Mouse (Mus musculus): ENCODE measurements around the gene Creg2.
"Not testable (repeated sequence)": the region's sequence is repeated elsewhere in the genome, so short reads cannot be mapped to it uniquely, and the experiment has no call there.

Creg2 gene

DNA sequence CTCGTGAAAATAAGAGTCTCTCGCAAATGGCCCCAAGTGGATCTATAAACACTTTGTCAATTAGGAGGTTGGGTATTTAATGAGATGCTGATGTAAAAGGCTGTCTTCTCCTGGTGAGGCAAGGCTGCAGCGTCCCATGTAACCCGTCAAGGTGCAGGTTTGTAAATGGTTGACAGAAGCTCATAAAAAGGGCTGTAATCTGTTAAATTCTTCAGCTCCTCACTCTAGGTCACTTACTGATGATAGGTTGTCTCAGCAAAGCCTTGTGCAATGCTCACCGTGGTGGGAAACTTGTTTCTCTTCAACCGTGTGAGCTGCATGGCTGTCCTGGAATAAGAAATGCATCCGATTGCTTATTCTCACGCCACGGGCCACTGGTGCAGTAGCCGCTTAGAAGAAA lies 57.4 kb downstream of the Creg2 start:
- DNase-seq = no peak

GRCm38 (mm10) chr1:39592090-39592489 lies 59.2 kb downstream of the Creg2 start:
- DNase-seq = no peak

DNA sequence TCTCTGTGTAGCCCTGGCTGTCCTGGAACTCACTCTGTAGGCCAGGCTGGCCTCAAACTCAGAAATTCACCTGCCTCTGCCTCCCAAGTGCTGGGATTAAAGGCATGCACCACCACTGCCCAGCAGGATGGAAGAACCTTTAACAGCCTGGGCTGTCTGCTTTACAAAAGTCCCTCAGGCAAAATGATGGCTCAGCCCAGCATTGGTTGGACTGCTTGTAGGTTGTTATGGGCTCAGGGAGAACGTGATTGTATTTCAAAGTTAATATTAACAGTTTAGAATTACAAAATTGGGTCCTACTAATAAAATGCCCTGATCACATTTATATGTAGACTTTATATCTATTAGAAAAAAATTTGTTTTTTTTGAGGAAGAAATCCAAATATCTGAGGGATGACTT lies 59.7 kb downstream of the Creg2 start:
- not testable (repeated sequence) for DNase-seq

GRCm38 (mm10) chr1:39590193-39590592 lies 61.1 kb downstream of the Creg2 start:
- DNase-seq = no peak

DNA sequence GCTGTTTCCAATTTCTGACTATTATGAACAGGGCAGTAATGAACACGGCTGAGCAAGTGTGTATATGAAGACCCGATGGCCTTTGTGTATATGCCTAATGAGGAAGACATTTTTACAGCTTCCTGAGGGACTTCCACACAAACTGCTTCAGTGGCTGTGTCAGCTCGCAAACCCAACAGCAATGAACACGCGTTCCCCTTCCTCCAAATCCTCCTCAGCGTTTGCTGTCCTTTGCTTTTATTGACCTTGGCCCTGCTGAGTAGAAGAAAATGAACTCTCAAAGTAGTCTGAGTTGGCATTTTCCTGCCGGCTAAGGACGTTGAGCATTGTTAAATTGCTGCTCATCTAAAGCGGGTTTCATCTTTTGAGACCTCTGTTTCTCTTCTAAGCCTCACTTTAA lies 65.9 kb downstream of the Creg2 start:
- DNase-seq = no peak

DNA sequence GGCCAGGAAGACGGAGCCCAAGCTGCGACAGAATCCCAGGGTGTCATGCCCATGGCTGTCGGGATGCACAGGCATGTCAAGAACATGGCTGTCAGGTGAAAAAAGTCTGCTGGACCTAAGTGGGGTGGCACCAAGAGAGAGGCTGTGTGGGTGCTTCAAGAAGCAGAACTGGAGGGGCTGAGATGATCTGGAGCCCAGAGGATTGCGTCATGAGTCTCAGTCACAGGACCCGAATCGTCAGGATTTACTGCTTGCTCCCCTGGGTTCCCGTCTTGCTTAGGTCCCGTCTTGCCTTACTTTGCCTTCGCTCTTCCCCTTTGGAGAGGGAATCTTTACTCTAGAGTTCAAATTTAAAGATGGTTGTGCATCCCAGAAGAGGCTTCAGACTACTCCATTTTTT lies 68.1 kb downstream of the Creg2 start:
- DNase-seq = no peak

DNA sequence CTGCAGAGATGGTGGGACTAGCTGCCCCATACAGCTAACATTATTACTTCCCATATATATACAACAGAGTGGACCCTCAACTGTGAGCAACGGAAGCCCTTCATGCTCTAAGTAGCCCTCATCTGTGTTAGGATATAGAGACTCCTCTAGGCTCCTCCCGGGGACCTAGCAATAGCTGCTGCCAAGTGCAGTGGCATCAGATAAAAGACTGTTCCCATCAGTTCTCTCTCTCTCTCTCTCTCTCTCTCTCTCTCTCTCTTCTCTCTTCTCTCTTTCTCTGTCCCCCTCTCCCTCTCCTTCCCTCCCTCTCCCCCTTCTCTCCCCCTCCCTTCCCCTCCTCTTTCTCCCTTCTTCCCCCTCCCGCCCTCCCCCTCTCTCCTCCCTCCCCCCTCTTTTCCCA lies 70.1 kb downstream of the Creg2 start:
- DNase-seq = no peak

GRCm38 (mm10) chr1:39579139-39579538 lies 72.1 kb downstream of the Creg2 start:
- no peak for DNase-seq

GRCm38 (mm10) chr1:39578446-39578845 lies 72.8 kb downstream of the Creg2 start:
- DNase-seq = no peak

DNA sequence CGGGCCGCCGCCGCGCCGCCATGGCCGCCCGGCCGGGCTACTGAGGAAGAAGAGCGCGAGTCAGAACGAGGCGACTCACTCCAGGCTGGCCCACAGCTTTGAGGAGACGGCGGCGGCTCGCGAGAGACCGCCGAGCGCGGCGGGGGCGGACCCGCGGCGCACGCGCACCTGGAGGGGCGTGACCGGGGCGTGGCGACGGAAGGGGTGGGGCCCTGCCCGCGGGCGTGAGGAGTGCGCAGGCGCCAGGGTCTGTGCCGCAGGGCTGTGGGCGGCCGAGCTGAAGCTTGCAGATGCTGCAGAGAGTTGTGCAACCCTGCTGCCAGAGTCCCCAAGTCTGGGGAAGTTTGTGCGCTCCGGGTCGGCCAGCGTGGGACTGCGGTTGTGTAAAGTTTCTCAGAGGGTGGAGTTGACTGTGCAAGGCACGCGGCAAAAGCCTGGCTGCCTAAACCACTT lies 74.0 kb downstream of the Creg2 start, which contains the start of gene Rnf149:
TSS of gene Rnf149 (minus strand) at position 153 of the 453 bp plus-strand sequence.
- DNase-seq = peak; percentile 94 to 97

DNA sequence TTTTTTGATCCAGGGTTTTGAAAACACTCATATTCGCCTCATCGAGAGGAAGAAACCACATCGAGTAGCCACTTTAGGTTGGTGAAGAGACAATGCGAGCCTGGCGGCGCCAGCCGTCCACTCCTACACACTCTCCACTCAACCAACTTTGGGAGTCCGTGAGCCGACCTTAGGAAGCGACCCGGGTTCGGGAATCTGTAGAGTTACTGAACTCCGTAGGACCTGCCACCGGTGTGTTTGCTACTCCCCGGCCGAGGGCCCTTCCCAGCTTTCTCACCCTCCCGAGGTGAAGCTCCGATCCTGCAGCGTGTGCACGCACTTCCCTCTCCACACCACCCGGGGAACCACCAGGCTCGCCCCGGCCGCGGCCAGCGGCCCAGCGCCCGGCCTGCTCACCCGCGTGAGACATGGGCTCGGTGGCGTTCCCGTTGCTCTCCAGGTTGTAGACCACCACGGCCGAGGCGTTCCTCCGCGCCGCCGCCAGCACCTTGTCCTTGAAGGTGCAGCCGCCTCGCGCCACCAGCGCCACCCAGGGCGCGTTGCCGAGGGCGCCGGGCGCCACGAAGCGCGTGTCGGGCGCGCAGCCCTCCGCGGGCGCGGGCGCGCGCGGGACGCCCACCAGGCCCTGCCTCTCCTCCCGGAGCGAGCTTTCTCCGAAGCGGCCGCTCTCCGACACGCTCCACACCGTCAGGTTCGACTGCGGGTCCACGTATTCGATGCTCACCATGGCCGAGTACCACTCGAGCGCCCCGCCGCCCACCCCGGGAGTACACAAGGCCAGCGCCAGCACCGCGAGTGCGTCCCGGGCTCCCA lies 74.6 kb downstream of the Creg2 start:
- DNase-seq = peak; percentile 59 to 74

DNA sequence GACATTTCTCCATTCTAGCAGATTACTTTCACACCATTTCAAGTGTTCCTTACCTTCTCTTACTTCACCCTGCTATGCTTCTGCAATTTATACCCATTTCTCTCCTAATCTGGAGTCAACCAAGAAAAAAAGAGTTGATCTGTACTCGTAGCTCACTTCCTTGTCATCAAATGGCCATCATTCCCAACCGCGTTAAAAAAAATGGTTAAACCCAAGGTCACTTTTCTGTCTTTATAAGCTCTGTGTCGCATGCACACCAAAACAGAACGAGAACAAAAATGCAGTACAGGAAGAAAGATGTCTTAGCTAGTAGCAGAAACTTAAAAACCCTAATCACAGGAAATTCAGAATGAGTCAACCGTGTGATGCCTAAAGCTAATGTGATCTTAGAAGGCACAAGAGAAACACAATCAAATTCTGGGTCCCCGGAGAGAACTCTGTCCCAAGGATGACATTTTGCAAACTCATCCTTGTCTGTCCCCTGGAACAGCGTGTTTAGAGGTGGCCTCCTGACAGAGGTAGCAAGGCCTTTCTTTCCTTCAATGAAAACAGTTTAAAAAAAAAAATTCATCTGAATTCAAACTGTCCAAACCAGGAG lies 75.4 kb downstream of the Creg2 start:
- no peak for DNase-seq

DNA sequence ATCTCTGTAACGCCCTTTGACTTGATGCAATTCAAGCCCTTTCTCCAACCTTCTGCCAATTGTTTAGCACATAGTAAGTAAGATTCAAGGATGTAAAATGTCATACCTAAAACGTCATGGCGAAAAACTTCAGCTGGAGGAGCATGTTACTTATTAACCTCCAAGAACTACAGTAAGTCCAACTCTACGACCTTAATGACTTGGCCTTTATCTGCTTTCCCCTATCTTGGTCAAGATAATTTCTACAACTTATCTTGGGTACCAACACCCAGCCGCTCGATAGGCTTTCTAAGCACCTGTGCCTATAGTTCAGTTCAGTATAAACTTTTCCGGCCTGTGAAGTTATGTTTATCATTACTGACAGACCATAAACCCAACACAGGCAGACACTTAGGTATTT lies 77.4 kb downstream of the Creg2 start:
- DNase-seq = no peak

- no peak for DNase-seq
Observed at GRCm38 (mm10) chr1:39571653-39572052, 79.6 kb downstream of the Creg2 start.

Data from cerebellum, postnatal 14 days (tissue).